Mouse (Mus musculus) embryonic facial prominence, embryonic 10.5 days (tissue): ENCODE measurements around the gene Synrg. TPM values are rescaled to one million over a fixed set of nuclear protein-coding genes. Genes with fewer than 3 reads are reported as not detected.

ENCODE experiments used
- DNase-seq: peaks from one replicate; pipeline ENCODE4 v3.0.0-alpha.2; 2017; ENCODE audit warnings: low spot score
- H3K27ac ChIP-seq: fragments of 300-500 bp; sonication (generic); replicated peaks from 2 replicates; pipeline ENCODE4 v1.5.1; 2016; ENCODE audit warnings: mild to moderate bottlenecking
- H3K27me3 ChIP-seq: fragments of 300-500 bp; sonication (generic); replicated peaks from 2 replicates; pipeline ENCODE4 v1.6.1; 2016; ENCODE audit warnings: low read depth, mild to moderate bottlenecking; ENCODE audit not compliant: poor library complexity, severe bottlenecking
- H3K36me3 ChIP-seq: fragments of 300-500 bp; sonication (generic); replicated peaks from 2 replicates; pipeline ENCODE4 v1.6.1; 2016; ENCODE audit warnings: mild to moderate bottlenecking, moderate library complexity
- H3K4me1 ChIP-seq: fragments of 300-500 bp; sonication (generic); 2 replicates; pipeline ENCODE4 v1.6.1; 2016
- H3K4me3 ChIP-seq: fragments of 300-500 bp; sonication (generic); 2 replicates; pipeline ENCODE4 v1.5.1; 2016; ENCODE audit warnings: mild to moderate bottlenecking, moderate library complexity
- H3K9me3 ChIP-seq: fragments of 300-500 bp; sonication (generic); 2 replicates; pipeline ENCODE4 v1.6.1; 2016; ENCODE audit warnings: mild to moderate bottlenecking
- WGBS: fragments of 180-500 bp; shearing (Covaris S2); methylation state at CpG from one replicate; pipeline ENCODE4 v1.1.7; 2016; 5-methylcytosine and 5-hydroxymethylcytosine counted together
- polyA plus RNA-seq: library from polyadenylated mRNA; unstranded; fragments of >200 nt; fragmentation: Nextera tagmentation; extraction: Ambion mirVana; gene quantifications from 2 replicates; pipeline ENCODE4 v1.2.1, GENCODE M21; 2016

The Synrg gene
- polyA plus RNA-seq = 7.5 and 7.8 TPM in 2 replicates

GRCm38 (mm10) chr11:83963991-83964921, at the start of gene Synrg:
TSS of gene Synrg (plus strand) at chr11:83964428.
- peak; percentile 93 for DNase-seq
- no peaks in the 10 kb centered on the region for H3K27me3 ChIP-seq
- peaks cover 40% of the 10 kb centered on the region for H3K36me3 ChIP-seq
- H3K4me1 ChIP-seq = peaks cover 16% of the 10 kb centered on the region
- peak within 1 kb of the TSS; percentile 88 for H3K27ac ChIP-seq
- H3K4me3 ChIP-seq = peak within 1 kb of the TSS; percentile 80
- no peaks in the 10 kb centered on the region for H3K9me3 ChIP-seq
- WGBS = 2% methylated on average over 76 of the region's 76 CpGs

DNA sequence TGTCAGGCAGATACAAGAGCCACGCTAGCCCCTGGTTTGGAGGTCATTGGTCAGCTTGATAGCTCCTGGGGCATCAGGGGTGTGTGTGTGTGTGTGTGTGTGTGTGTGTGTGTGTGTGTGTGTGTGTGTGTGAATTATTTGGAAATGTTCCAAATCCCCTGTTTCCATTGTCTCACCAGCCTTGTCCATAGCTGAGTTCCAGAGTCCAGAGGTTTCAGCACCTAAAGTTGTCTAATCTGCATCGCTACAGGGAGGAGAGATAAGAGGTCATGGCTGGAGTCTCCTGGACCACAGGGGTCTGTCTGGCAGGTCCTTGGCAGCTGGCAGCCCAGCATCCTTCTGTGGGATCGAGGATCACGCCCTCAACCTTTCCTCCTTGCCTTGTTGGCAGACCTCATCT, 49.7 kb upstream of the Synrg start:
- Histone ChIP-seq H3K4me1 (no peaks in the 10 kb centered on the region), H3K27ac (no peak overlapping the region), H3K27me3 (no peaks in the 10 kb centered on the region), H3K4me3 (no peak overlapping the region), H3K9me3 (no peaks in the 10 kb centered on the region), H3K36me3 (no peaks in the 10 kb centered on the region)
- 89% methylated on average over 4 of the region's 4 CpGs for WGBS
- no peak for DNase-seq

GRCm38 (mm10) chr11:83922600-83922999, 41.6 kb upstream of the Synrg start:
- no peak overlapping the region for H3K4me3 ChIP-seq
- no peaks in the 10 kb centered on the region for H3K27me3 ChIP-seq
- H3K9me3 ChIP-seq = no peaks in the 10 kb centered on the region
- H3K27ac ChIP-seq = no peak overlapping the region
- H3K36me3 ChIP-seq = no peaks in the 10 kb centered on the region
- WGBS = 79% methylated on average over 2 of the region's 2 CpGs
- DNase-seq = no peak
- H3K4me1 ChIP-seq = 0 out of 2 replicates have a peak, but pooled peaks cover 6% of the 10 kb centered on the region

DNA sequence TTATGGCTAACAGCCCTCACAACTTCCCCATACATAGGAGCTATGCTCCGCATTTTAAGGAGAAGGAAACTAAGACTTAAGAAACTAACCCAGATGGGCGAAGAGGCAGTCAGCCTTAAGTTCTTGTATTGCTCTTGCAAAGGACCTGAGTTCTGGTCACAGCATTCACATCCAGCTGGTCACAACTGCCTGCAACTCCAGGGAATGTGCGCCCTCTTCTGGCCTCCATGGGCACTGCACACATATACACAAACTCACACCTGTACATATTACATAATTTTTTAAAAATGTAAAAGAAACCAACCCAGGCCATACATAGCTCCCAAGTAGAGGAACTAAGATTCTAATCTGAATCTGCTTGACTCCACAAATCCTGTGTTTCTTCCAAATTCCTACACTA, 37.1 kb upstream of the Synrg start:
- DNase-seq = peak; percentile 34
- H3K4me1 ChIP-seq = 0 out of 2 replicates have a peak, but pooled peaks cover 6% of the 10 kb centered on the region
- WGBS = 61% methylated on average over 3 of the region's 3 CpGs
- H3K4me3 ChIP-seq = no peak overlapping the region
- no peaks in the 10 kb centered on the region for H3K36me3 ChIP-seq
- no peaks in the 10 kb centered on the region for H3K9me3 ChIP-seq
- H3K27me3 ChIP-seq = no peaks in the 10 kb centered on the region
- H3K27ac ChIP-seq = no peak overlapping the region

- H3K36me3 ChIP-seq = no peaks in the 10 kb centered on the region
- 82% methylated on average over 10 of the region's 10 CpGs for WGBS
- DNase-seq = no peak
- no peaks in the 10 kb centered on the region for H3K9me3 ChIP-seq
- H3K4me3 ChIP-seq = no peak overlapping the region
- H3K27me3 ChIP-seq = no peaks in the 10 kb centered on the region
- no peak overlapping the region for H3K27ac ChIP-seq
- no peaks in the 10 kb centered on the region for H3K4me1 ChIP-seq
Measured at GRCm38 (mm10) chr11:83932506-83933106, 31.6 kb upstream of the Synrg start.

GRCm38 (mm10) chr11:83933376-83933775, 30.9 kb upstream of the Synrg start:
- no peaks in the 10 kb centered on the region for H3K9me3 ChIP-seq
- WGBS = 88% methylated on average over 4 of the region's 4 CpGs
- no peak for DNase-seq
- H3K27ac ChIP-seq = no peak overlapping the region
- no peaks in the 10 kb centered on the region for H3K4me1 ChIP-seq
- 0 out of 2 replicates have a peak, but pooled peaks cover under 1% of the 10 kb centered on the region for H3K27me3 ChIP-seq
- no peaks in the 10 kb centered on the region for H3K36me3 ChIP-seq
- H3K4me3 ChIP-seq = no peak overlapping the region

DNA sequence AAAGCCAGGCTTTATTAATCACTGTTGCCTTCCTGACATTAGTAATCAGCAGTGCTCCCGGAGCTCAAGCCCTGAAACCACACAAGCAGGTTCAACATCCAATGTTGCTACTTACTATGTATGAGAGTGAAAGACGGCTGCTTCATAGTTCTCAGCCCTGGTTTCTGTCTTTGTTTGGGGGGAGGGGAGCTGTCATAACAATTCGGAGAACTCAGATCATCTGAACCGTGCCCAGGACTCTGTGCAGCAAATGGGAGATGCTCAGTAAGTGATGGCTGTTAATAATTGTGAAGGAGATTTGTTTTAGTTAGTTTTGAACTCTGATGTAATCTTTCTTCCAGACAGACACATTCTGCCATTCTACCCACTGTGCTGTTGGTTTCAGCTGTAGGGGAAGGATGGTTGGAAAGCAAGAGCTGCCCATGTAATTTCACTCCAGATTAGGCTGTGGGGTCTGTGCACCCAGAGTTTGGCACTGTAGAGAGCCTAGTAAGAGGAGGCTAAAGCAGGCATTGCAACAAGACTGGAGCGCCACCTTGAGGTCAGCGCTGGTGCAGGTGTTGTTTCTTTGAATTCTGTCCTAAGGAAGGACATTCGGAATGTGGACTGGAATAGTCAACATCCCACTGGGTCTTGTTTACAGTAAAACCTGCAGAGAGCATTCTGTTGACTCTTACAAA, 28.1 kb upstream of the Synrg start:
- 23% methylated on average over 7 of the region's 7 CpGs for WGBS
- H3K27me3 ChIP-seq = 0 out of 2 replicates have a peak, but pooled peaks cover 3% of the 10 kb centered on the region
- no peaks in the 10 kb centered on the region for H3K9me3 ChIP-seq
- no peaks in the 10 kb centered on the region for H3K36me3 ChIP-seq
- no peak overlapping the region for H3K27ac ChIP-seq
- H3K4me3 ChIP-seq = no peak overlapping the region
- peak; percentile 80 for DNase-seq
- H3K4me1 ChIP-seq = no peaks in the 10 kb centered on the region

DNA sequence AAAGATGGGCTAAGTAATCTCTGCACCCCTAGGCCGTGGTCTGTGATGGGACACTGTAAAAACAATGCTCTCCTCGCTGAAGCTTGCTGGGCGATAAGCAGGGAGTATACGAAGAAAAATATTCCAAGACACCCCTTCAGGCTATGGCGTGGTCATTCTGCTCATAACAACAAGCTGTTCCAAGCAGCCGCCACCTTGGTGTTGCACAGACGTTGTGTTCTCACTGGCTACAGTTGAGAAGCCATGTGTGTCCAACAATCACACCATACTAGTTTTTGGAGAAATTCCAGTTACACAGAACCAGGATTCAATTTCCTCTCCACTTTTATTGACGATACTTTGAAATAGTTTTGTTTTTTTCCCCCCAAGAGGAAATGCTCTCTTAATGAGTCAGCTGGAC, 25.7 kb upstream of the Synrg start:
- Histone ChIP-seq H3K4me1 (peaks cover 7% of the 10 kb centered on the region), H3K4me3 (no peak overlapping the region), H3K27me3 (0 out of 2 replicates have a peak, but pooled peaks cover 3% of the 10 kb centered on the region), H3K9me3 (no peaks in the 10 kb centered on the region), H3K27ac (no peak overlapping the region), H3K36me3 (peaks cover 2% of the 10 kb centered on the region)
- 85% methylated on average over 8 of the region's 8 CpGs for WGBS
- no peak for DNase-seq

GRCm38 (mm10) chr11:83941950-83942840, 22.0 kb upstream of the Synrg start, which contains the start of gene Ddx52:
TSS of gene Ddx52 (plus strand) at chr11:83942062.
- Histone ChIP-seq H3K27ac (peak within 1 kb of the TSS; percentile 94), H3K36me3 (peaks cover 39% of the 10 kb centered on the region), H3K27me3 (0 out of 2 replicates have a peak, but pooled peaks cover 3% of the 10 kb centered on the region), H3K9me3 (no peaks in the 10 kb centered on the region), H3K4me3 (peak within 1 kb of the TSS; percentile 90), H3K4me1 (peaks cover 7% of the 10 kb centered on the region)
- DNase-seq = peak; percentile 90
- WGBS = 1% methylated on average over 49 of the region's 49 CpGs

GRCm38 (mm10) chr11:83956822-83957221, 7.4 kb upstream of the Synrg start:
- H3K27me3 ChIP-seq = no peaks in the 10 kb centered on the region
- peaks cover 99% of the 10 kb centered on the region for H3K36me3 ChIP-seq
- H3K4me1 ChIP-seq = no peaks in the 10 kb centered on the region
- no peak overlapping the region for H3K4me3 ChIP-seq
- H3K9me3 ChIP-seq = no peaks in the 10 kb centered on the region
- H3K27ac ChIP-seq = no peak overlapping the region
- WGBS = 95% methylated on average over 2 of the region's 2 CpGs
- DNase-seq = no peak

GRCm38 (mm10) chr11:83961983-83962382, 2.2 kb upstream of the Synrg start:
- peaks cover 10% of the 10 kb centered on the region for H3K4me1 ChIP-seq
- H3K27ac ChIP-seq = no peak overlapping the region

More at GRCm38 (mm10) chr11:83961983-83962382, 2.2 kb upstream of the Synrg start:
- H3K9me3 ChIP-seq = no peaks in the 10 kb centered on the region
- no peaks in the 10 kb centered on the region for H3K27me3 ChIP-seq
- no peak for DNase-seq
- H3K36me3 ChIP-seq = peaks cover 63% of the 10 kb centered on the region
- 92% methylated on average over 3 of the region's 3 CpGs for WGBS
- no peak overlapping the region for H3K4me3 ChIP-seq
